Mouse (Mus musculus): ENCODE measurements around the gene Nfatc4.

- TF ChIP-seq POLR2A (IDR thresholded peaks at IDR 0.05; ENCODE audit: control insufficient read depth, low read depth, low read length) (no peak), CTCF (IDR thresholded peaks at IDR 0.05; ENCODE audit: control insufficient read depth, insufficient read depth, insufficient replicate concordance, low read depth, low read length) (no peak)
These were observed 3.8 kb downstream of the Nfatc4 start for GRCm38 (mm10) chr14:55826551-55827340.
